ENCODE assay signal across 9 mouse cellular contexts in the genomic region with DNA sequence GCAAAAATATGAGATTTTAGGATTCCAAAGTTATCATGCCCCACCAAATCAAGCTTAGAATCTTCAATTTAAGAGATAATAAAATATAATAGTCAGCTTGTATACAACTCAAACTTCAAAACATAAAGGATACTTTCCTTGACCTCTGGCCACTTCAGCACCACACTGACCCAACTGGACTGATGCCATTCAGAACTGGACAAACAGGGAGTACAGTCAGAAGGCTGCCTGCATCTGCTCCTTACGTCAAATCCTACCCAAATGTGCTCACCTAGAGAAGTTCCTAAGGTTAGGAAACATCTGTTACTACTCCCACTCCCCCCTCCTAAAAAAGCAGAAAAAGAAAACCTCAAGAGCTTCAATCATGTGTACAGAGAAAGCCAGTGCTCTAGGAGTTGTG. TPM values are rescaled to one million over a fixed set of nuclear protein-coding genes. Genes with fewer than 3 reads are reported as not detected.
A peak's percentile ranks its signal among the peaks of the same experiment; 100 is the strongest.
DNase-seq lines count a peak whose midpoint lies in the region; ATAC-seq and TF ChIP-seq lines count a peak whose summit lies in the region.
"Had no signal": no experiment of that assay in that cellular context is flagged by ENCODE, and none has a peak within 500 bp of the region (broad histone marks: within the 10 kb centered on the region; RNA-seq: fewer than 3 reads in every experiment).

No protein-coding gene starts in this region.

- no peak overlapping the region for H3K27ac ChIP-seq in layer of hippocampus, adult 2 months
- no peak overlapping the region for H3K27ac ChIP-seq in midbrain, embryonic 14.5 days (replicated peaks; ENCODE audit: low read depth, low read length)
- H3K27ac ChIP-seq: limb, embryonic 15.5 days had no signal

- peaks cover 22% of the 10 kb centered on the region for H3K36me3 ChIP-seq in midbrain, embryonic 14.5 days (ENCODE audit: control insufficient read depth, insufficient read depth, low read length)

- H3K4me1 ChIP-seq in midbrain, embryonic 14.5 days (ENCODE audit: control insufficient read depth, insufficient read depth, low read length) = peaks cover 14% of the 10 kb centered on the region

- H3K4me2 ChIP-seq in midbrain, embryonic 14.5 days (ENCODE audit: low read length) = peak overlapping the region; percentile 92

- no peaks in the 10 kb centered on the region for H3K27me3 ChIP-seq in midbrain, embryonic 14.5 days (ENCODE audit: control insufficient read depth, insufficient read depth, low read length)
- H3K27me3 ChIP-seq: limb, embryonic 15.5 days had no signal

- no peak for ATAC-seq in midbrain, embryonic 14.5 days (ENCODE audit: low FRiP score, low TSS enrichment)

- H3K9me3 ChIP-seq in midbrain, embryonic 14.5 days (ENCODE audit: control insufficient read depth, low read length) = no peaks in the 10 kb centered on the region
- H3K9me3 ChIP-seq: limb, embryonic 15.5 days had no signal

- TF ChIP-seq CTCF in layer of hippocampus, adult 2 months (conservative IDR thresholded peaks at IDR 0.05) = no peak

- 86% methylated on average over 1 of the region's 1 CpGs for WGBS in midbrain, embryonic 14.5 days

- no peak overlapping the region for H3K9ac ChIP-seq in midbrain, embryonic 14.5 days (replicated peaks; ENCODE audit: low read length)

- H3K4me3 ChIP-seq in layer of hippocampus, adult 2 months = peak overlapping the region; percentile 89; the same call in 1 of the 2 replicates
- no peak overlapping the region for H3K4me3 ChIP-seq in midbrain, embryonic 14.5 days (replicated peaks; ENCODE audit: low read depth, low read length)

- DNase-seq in adrenal gland, adult (ENCODE audit: inconsistent age in 2 of 2, low spot score in 1 of 2) = peak; percentile 28 to 60
- no peak for DNase-seq in adrenal gland, adult 8-10 months
- DNase-seq in layer of hippocampus, adult 2 months (ENCODE audit: low spot score in 2 of 2) = no peak
- DNase-seq in layer of hippocampus, adult 18-20 months (ENCODE audit: low spot score in 2 of 2) = no peak
- DNase-seq in fat pad, adult 2 months (ENCODE audit: extremely low read depth, low read depth, low spot score) = peak; percentile 28
- no peak for DNase-seq in midbrain, embryonic 14.5 days
- DNase-seq in ovary, postnatal 10 days (ENCODE audit: low spot score) = no peak
- no peak for DNase-seq in T-cell, adult 2 months (ENCODE audit: low spot score)

RNA-seq across cellular contexts. Expression of a gene that starts 1.6 kb away (rescaled TPM):
- total RNA-seq in adrenal gland, adult 8-10 months (2022) = 100 to 1,000 TPM; 117 to 124 (median 122) TPM
- total RNA-seq in layer of hippocampus, adult 2 months (2021) = 100 to 1,000 TPM in 1 of 2 experiments, 10 to 100 TPM in 1; 97.7 to 102 TPM
- 100 to 1,000 TPM in 1 of 2 experiments, 10 to 100 TPM in 1; 96.1 to 105 TPM for total RNA-seq in layer of hippocampus, adult 18-20 months (2021)
- 80.5 and 103 TPM in 2 replicates for polyA plus RNA-seq in midbrain, embryonic 14.5 days (2014; fragmentation: Nextera tagmentation; extraction: Ambion mirVana)

RNA-seq across cellular contexts. Expression of a gene that starts 26.1 kb away (rescaled TPM):
- 10 to 100 TPM in 1 of 4 experiments, 1 to 10 TPM in 3; 5.7 to 10.3 (median 7.5) TPM for total RNA-seq in adrenal gland, adult 8-10 months (2022)
- 100 to 1,000 TPM; 274 to 276 TPM for total RNA-seq in layer of hippocampus, adult 2 months (2021)
- 100 to 1,000 TPM; 274 to 280 TPM for total RNA-seq in layer of hippocampus, adult 18-20 months (2021)
- 576 and 626 TPM in 2 replicates for polyA plus RNA-seq in midbrain, embryonic 14.5 days (2014; fragmentation: Nextera tagmentation; extraction: Ambion mirVana)

RNA-seq across cellular contexts. Expression of a gene that starts 28.1 kb away (rescaled TPM):
- 100 to 1,000 TPM; 245 to 300 (median 274) TPM for total RNA-seq in adrenal gland, adult 8-10 months (2022)
- 10 to 100 TPM; 70.6 to 80.9 TPM for total RNA-seq in layer of hippocampus, adult 2 months (2021)
- total RNA-seq in layer of hippocampus, adult 18-20 months (2021) = 10 to 100 TPM; 60.6 to 68.5 TPM
- polyA plus RNA-seq in midbrain, embryonic 14.5 days (2014; fragmentation: Nextera tagmentation; extraction: Ambion mirVana) = 66.0 and 90.4 TPM in 2 replicates

Comparison
In these comparisons a context has a peak if more than half of its experiments do, and no peak if none do; other contexts are left out.
1. DNase-seq: peak in adrenal gland, adult (2 of 2) and fat pad, adult 2 months (single experiment); none in adrenal gland, adult 8-10 months (single experiment), layer of hippocampus, adult 2 months (0 of 2), layer of hippocampus, adult 18-20 months (0 of 2), midbrain, embryonic 14.5 days (single experiment), ovary, postnatal 10 days (single experiment) and T-cell, adult 2 months (single experiment).
2. RNA of a gene that starts 26.1 kb away (total RNA-seq): 274 to 280 TPM in layer of hippocampus, adult 18-20 months and 274 to 276 TPM in layer of hippocampus, adult 2 months; 5.7 to 10.3 TPM in adrenal gland, adult 8-10 months; every median in the first group is over 10 times any median in the second.